Mouse (Mus musculus) limb, embryonic 14.5 days (tissue): ENCODE measurements around the gene Ttc21a. TPM values are rescaled to one million over a fixed set of nuclear protein-coding genes. Genes with fewer than 3 reads are reported as not detected.

Experiments used
- ATAC-seq: fragments of 200-750 bp; cut with Nextera tagmentation; 2 replicates; pipeline ENCODE4 v1.8.0; 2017; ENCODE audit warnings: low read depth, moderate number of reproducible peaks, moderate TSS enrichment; ENCODE audit not compliant: low FRiP score
- DNase-seq: peaks from one replicate; pipeline ENCODE4 v3.0.0-alpha.2; 2015; ENCODE audit warnings: low spot score
- H3K27ac ChIP-seq: fragments of 300-500 bp; sonication (generic); replicated peaks from 2 replicates; pipeline ENCODE4 v1.5.1; 2014; ENCODE audit warnings: low read depth, mild to moderate bottlenecking, low read length, moderate library complexity, mixed read lengths
- H3K27me3 ChIP-seq: fragments of 300-500 bp; sonication (generic); 2 replicates; pipeline ENCODE4 v1.6.1; 2014; ENCODE audit warnings: low read length, mixed read lengths; ENCODE audit not compliant: control insufficient read depth, insufficient read depth
- H3K36me3 ChIP-seq: fragments of 300-500 bp; sonication (generic); 2 replicates; pipeline ENCODE4 v1.6.1; 2014; ENCODE audit warnings: mild to moderate bottlenecking, low read length, moderate library complexity, mixed read lengths; ENCODE audit not compliant: control insufficient read depth, insufficient read depth
- H3K4me1 ChIP-seq: fragments of 300-500 bp; sonication (generic); 2 replicates; pipeline ENCODE4 v1.6.1; 2014; ENCODE audit warnings: antibody characterized with exemption, low read length, mixed read lengths; ENCODE audit not compliant: control insufficient read depth, insufficient read depth
- H3K4me2 ChIP-seq: fragments of 300-500 bp; sonication (generic); replicated peaks from 2 replicates; pipeline ENCODE4 v1.6.1; 2014; ENCODE audit warnings: low read depth, mild to moderate bottlenecking, low read length, moderate library complexity; ENCODE audit not compliant: severe bottlenecking
- H3K4me3 ChIP-seq: fragments of 300-500 bp; sonication (generic); replicated peaks from 2 replicates; pipeline ENCODE4 v1.5.1; 2014; ENCODE audit warnings: low read length
- H3K9ac ChIP-seq: fragments of 300-500 bp; sonication (generic); 2 replicates; pipeline ENCODE4 v1.6.1; 2014; ENCODE audit warnings: mild to moderate bottlenecking, low read depth, low read length, moderate library complexity; ENCODE audit not compliant: severe bottlenecking
- H3K9me3 ChIP-seq: fragments of 300-500 bp; sonication (generic); 2 replicates; pipeline ENCODE4 v1.6.1; 2016; ENCODE audit warnings: low read length; ENCODE audit not compliant: control insufficient read depth
- POLR2A ChIP-seq: fragments of 200-500 bp; IDR thresholded peaks from 2 replicates; pipeline ENCODE4 v1.8.0; 2012; ENCODE audit warnings: inconsistent platforms, mild to moderate bottlenecking, moderate library complexity, borderline replicate concordance; ENCODE audit not compliant: insufficient read depth, insufficient read length; ENCODE audit errors: extremely low read depth
- WGBS: fragments of 180-500 bp; shearing (Covaris S2); extraction: QIAGEN DNeasy Blood & Tissue Kit; methylation state at CpG from one replicate; pipeline ENCODE4 v1.1.7; 2014; 5-methylcytosine and 5-hydroxymethylcytosine counted together
- polyA plus RNA-seq, 2 experiments: library from polyadenylated mRNA; depleted of rRNA in 1 of 2; stranded (reverse) in 1 of 2; unstranded in 1 of 2; fragments of >200 nt; fragmentation: Nextera tagmentation in 1 of 2; extraction: Ambion mirVana in 1 of 2; gene quantifications; 2 replicates each; pipeline versions ENCODE4 v1.2.1 to v1.2.3; 2012 to 2014

Ttc21a gene
- polyA plus RNA-seq, 2 experiments: 0.10 to 0.34 TPM

GRCm38 (mm10) chr9:120012781-120013180 lies 75.4 kb downstream of the Ttc21a start:
- Histone ChIP-seq H3K9me3 (no peaks in the 10 kb centered on the region), H3K9ac (no peak overlapping the region), H3K27me3 (no peaks in the 10 kb centered on the region), H3K4me1 (peaks cover 4% of the 10 kb centered on the region; the same call in 1 of the 2 replicates), H3K4me2 (no peak overlapping the region), H3K4me3 (no peak overlapping the region), H3K36me3 (no peaks in the 10 kb centered on the region), H3K27ac (no peak overlapping the region)
- DNase-seq (no peak), ATAC-seq (no peak)
- 78% methylated on average over 5 of the region's 5 CpGs for WGBS
- no peak for TF ChIP-seq POLR2A

- DNase-seq: no peak
- ATAC-seq: no peak
- 67% methylated on average over 11 of the region's 11 CpGs for WGBS
Observed at GRCm38 (mm10) chr9:120013251-120013820, 75.9 kb downstream of the Ttc21a start.

GRCm38 (mm10) chr9:120014828-120015227 lies 77.4 kb downstream of the Ttc21a start:
- ATAC-seq (no peak), DNase-seq (no peak)
- 56% methylated on average over 6 of the region's 6 CpGs for WGBS
- H3K9ac ChIP-seq: no peak overlapping the region
- no peaks in the 10 kb centered on the region for H3K27me3 ChIP-seq
- H3K4me3 ChIP-seq: no peak overlapping the region
- TF ChIP-seq POLR2A: no peak
- no peaks in the 10 kb centered on the region for H3K36me3 ChIP-seq
- peaks cover 4% of the 10 kb centered on the region; the same call in 1 of the 2 replicates for H3K4me1 ChIP-seq
- H3K27ac ChIP-seq: no peak overlapping the region
- H3K9me3 ChIP-seq: no peaks in the 10 kb centered on the region
- H3K4me2 ChIP-seq: no peak overlapping the region

More at GRCm38 (mm10) chr9:120013251-120013820, 75.9 kb downstream of the Ttc21a start:
- Histone ChIP-seq H3K4me1 (peaks cover 4% of the 10 kb centered on the region; the same call in 1 of the 2 replicates), H3K4me2 (no peak overlapping the region), H3K4me3 (no peak overlapping the region), H3K36me3 (no peaks in the 10 kb centered on the region), H3K27me3 (no peaks in the 10 kb centered on the region), H3K27ac (no peak overlapping the region), H3K9ac (no peak overlapping the region), H3K9me3 (no peaks in the 10 kb centered on the region)
- TF ChIP-seq POLR2A: no peak

- Histone ChIP-seq H3K4me3 (no peak overlapping the region), H3K4me2 (no peak overlapping the region), H3K9ac (no peak overlapping the region), H3K36me3 (no peaks in the 10 kb centered on the region), H3K4me1 (no peaks in the 10 kb centered on the region; the same call in 1 of the 2 replicates), H3K9me3 (no peaks in the 10 kb centered on the region), H3K27me3 (no peaks in the 10 kb centered on the region), H3K27ac (no peak overlapping the region)
- no peak for ATAC-seq
- no peak for TF ChIP-seq POLR2A
- 71% methylated on average over 9 of the region's 10 CpGs for WGBS
- no peak for DNase-seq
Observed at GRCm38 (mm10) chr9:120016956-120017355, 79.5 kb downstream of the Ttc21a start.

Other genes with a start within 250 kb of the Ttc21a start
- 0.10 TPM in 2 replicates for gene Scn10a, start 218.3 kb upstream of the Ttc21a start, polyA plus RNA-seq (2012; rRNA removed)
- gene Scn10a, start 218.3 kb upstream of the Ttc21a start, polyA plus RNA-seq (2014; fragmentation: Nextera tagmentation; extraction: Ambion mirVana): not detected in 2 replicates
- gene Scn11a, start 112.2 kb upstream of the Ttc21a start, polyA plus RNA-seq (2012; rRNA removed): 0.06 and 0.08 TPM in 2 replicates
- gene Scn11a, start 112.2 kb upstream of the Ttc21a start, polyA plus RNA-seq (2014; fragmentation: Nextera tagmentation; extraction: Ambion mirVana): 0.08 and 0.10 TPM in 2 replicates
- 62.9 and 68.7 TPM in 2 replicates for gene Wdr48, start 42.7 kb upstream of the Ttc21a start, polyA plus RNA-seq (2012; rRNA removed)
- 50.5 and 55.6 TPM in 2 replicates for gene Wdr48, start 42.7 kb upstream of the Ttc21a start, polyA plus RNA-seq (2014; fragmentation: Nextera tagmentation; extraction: Ambion mirVana)
- 28.1 and 31.5 TPM in 2 replicates for gene Gorasp1, start within 50 bp of the Ttc21a start, polyA plus RNA-seq (2012; rRNA removed)
- gene Gorasp1, start within 50 bp of the Ttc21a start, polyA plus RNA-seq (2014; fragmentation: Nextera tagmentation; extraction: Ambion mirVana): 30.2 and 32.4 TPM in 2 replicates
- 12.8 and 28.4 TPM in 2 replicates for gene Csrnp1, start 47.1 kb downstream of the Ttc21a start, polyA plus RNA-seq (2012; rRNA removed)
- 2.1 and 2.8 TPM in 2 replicates for gene Csrnp1, start 47.1 kb downstream of the Ttc21a start, polyA plus RNA-seq (2014; fragmentation: Nextera tagmentation; extraction: Ambion mirVana)
- 1.4 TPM in 2 replicates for gene Xirp1, start 86.0 kb downstream of the Ttc21a start, polyA plus RNA-seq (2012; rRNA removed)
- 1.4 and 2.2 TPM in 2 replicates for gene Xirp1, start 86.0 kb downstream of the Ttc21a start, polyA plus RNA-seq (2014; fragmentation: Nextera tagmentation; extraction: Ambion mirVana)
- gene Cx3cr1, start 132.3 kb downstream of the Ttc21a start, polyA plus RNA-seq (2012; rRNA removed): 11.0 and 12.3 TPM in 2 replicates
- 10.1 and 12.5 TPM in 2 replicates for gene Cx3cr1, start 132.3 kb downstream of the Ttc21a start, polyA plus RNA-seq (2014; fragmentation: Nextera tagmentation; extraction: Ambion mirVana)
- 1.6 and 2.4 TPM in 2 replicates for gene Ccr8, start 154.5 kb downstream of the Ttc21a start, polyA plus RNA-seq (2012; rRNA removed)
- 3.4 and 4.0 TPM in 2 replicates for gene Ccr8, start 154.5 kb downstream of the Ttc21a start, polyA plus RNA-seq (2014; fragmentation: Nextera tagmentation; extraction: Ambion mirVana)
- 31.9 and 34.9 TPM in 2 replicates for gene Slc25a38, start 172.8 kb downstream of the Ttc21a start, polyA plus RNA-seq (2012; rRNA removed)
- gene Slc25a38, start 172.8 kb downstream of the Ttc21a start, polyA plus RNA-seq (2014; fragmentation: Nextera tagmentation; extraction: Ambion mirVana): 25.7 and 26.0 TPM in 2 replicates
- 2,717 and 3,331 TPM in 2 replicates for gene Rpsa, start 190.1 kb downstream of the Ttc21a start, polyA plus RNA-seq (2012; rRNA removed)
- 2,066 and 2,128 TPM in 2 replicates for gene Rpsa, start 190.1 kb downstream of the Ttc21a start, polyA plus RNA-seq (2014; fragmentation: Nextera tagmentation; extraction: Ambion mirVana)
- not detected in 2 replicates for gene Mobp, start 212.1 kb downstream of the Ttc21a start, polyA plus RNA-seq (2012; rRNA removed)
- gene Mobp, start 212.1 kb downstream of the Ttc21a start, polyA plus RNA-seq (2014; fragmentation: Nextera tagmentation; extraction: Ambion mirVana): not detected in 2 replicates